In the genomic region with DNA sequence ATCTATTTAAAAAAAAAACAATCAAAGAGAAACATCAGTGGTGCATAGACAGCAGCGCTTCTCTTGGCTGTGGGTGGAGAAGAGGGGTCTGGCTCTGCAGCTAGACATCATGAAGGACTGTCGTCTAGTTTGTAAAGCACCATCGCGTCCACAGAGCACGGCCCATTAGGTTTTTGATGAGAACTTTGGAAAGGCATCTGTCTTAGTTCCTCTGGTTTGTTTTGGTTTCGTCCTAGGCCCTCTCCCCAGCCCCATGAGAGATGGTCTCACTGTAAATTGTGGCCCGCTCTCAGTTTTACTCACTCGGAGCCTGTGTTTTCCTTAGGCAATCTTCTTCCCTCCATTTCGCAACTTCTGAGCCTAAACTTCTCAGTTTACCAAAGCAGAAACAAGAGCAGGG, we compare ENCODE assay signal across 22 mouse cellular contexts. TPM values are rescaled to one million over a fixed set of nuclear protein-coding genes. Genes with fewer than 3 reads are reported as not detected.
A peak's percentile ranks its signal among the peaks of the same experiment; 100 is the strongest.
DNase-seq lines count a peak whose midpoint lies in the region; ATAC-seq lines count a peak whose summit lies in the region.
"Had no signal": no experiment of that assay in that cellular context is flagged by ENCODE, and none has a peak within 500 bp of the region (broad histone marks: within the 10 kb centered on the region; RNA-seq: fewer than 3 reads in every experiment).

No protein-coding gene starts in this region.

- no peak overlapping the region for H3K4me3 ChIP-seq in kidney, embryonic 15.5 days (replicated peaks)
- no peak overlapping the region for H3K4me3 ChIP-seq in liver, embryonic 12.5 days
- H3K4me3 ChIP-seq: embryonic facial prominence, embryonic 12.5 days; embryonic facial prominence, embryonic 15.5 days; gastrocnemius, adult 2 months; hindbrain, embryonic 12.5 days; hindbrain, embryonic 15.5 days had no signal

- H3K36me3 ChIP-seq in kidney, embryonic 15.5 days: no peaks in the 10 kb centered on the region
- H3K36me3 ChIP-seq in liver, embryonic 12.5 days: no peaks in the 10 kb centered on the region
- H3K36me3 ChIP-seq: embryonic facial prominence, embryonic 12.5 days; embryonic facial prominence, embryonic 15.5 days; hindbrain, embryonic 12.5 days; hindbrain, embryonic 15.5 days had no signal

- no peaks in the 10 kb centered on the region for H3K9me3 ChIP-seq in kidney, embryonic 15.5 days (replicated peaks)
- H3K9me3 ChIP-seq in liver, embryonic 12.5 days (replicated peaks): no peaks in the 10 kb centered on the region
- H3K9me3 ChIP-seq: embryonic facial prominence, embryonic 12.5 days; embryonic facial prominence, embryonic 15.5 days; hindbrain, embryonic 12.5 days; hindbrain, embryonic 15.5 days had no signal

- ATAC-seq in kidney, embryonic 15.5 days (replicated peaks; ENCODE audit: low FRiP score): peak; percentile 54
- ATAC-seq in liver, embryonic 12.5 days: no peak
- ATAC-seq in granulocyte monocyte progenitor cell, adult 5-6 weeks (replicated peaks; ENCODE audit: poor library complexity, severe bottlenecking): peak; percentile 47
- ATAC-seq: activated CD4-positive, CD25-positive, alpha-beta regulatory T cell, adult 4 months; CD4-positive, CD25-positive, alpha-beta regulatory T cell, adult 4 months; forebrain, embryonic 14.5 days had no signal

- H3K27ac ChIP-seq in kidney, embryonic 15.5 days: no peak overlapping the region
- H3K27ac ChIP-seq in liver, embryonic 12.5 days: 0 out of 2 replicates have a peak overlapping the region, but pooled peaks have one; percentile 0
- H3K27ac ChIP-seq: embryonic facial prominence, embryonic 12.5 days; embryonic facial prominence, embryonic 15.5 days; gastrocnemius, adult 2 months; hindbrain, embryonic 12.5 days; hindbrain, embryonic 15.5 days had no signal

- no peak for DNase-seq in kidney, adult 9 months
- no peak for DNase-seq in liver
- DNase-seq in spleen, postnatal 4 days (ENCODE audit: low spot score in 2 of 2): no peak
- DNase-seq: adrenal gland, adult 8-10 months; adrenal gland, postnatal 25 days; cerebellum, adult 11-12 months; cerebellum, adult 8-10 months; cerebellum, postnatal 10 days; gastrocnemius, adult 2 months; gastrocnemius, postnatal 14 days; heart, adult 18-20 months had no signal

- H3K27me3 ChIP-seq in kidney, embryonic 15.5 days: peaks cover 29% of the 10 kb centered on the region
- H3K27me3 ChIP-seq in liver, embryonic 12.5 days (replicated peaks): no peaks in the 10 kb centered on the region
- H3K27me3 ChIP-seq: embryonic facial prominence, embryonic 12.5 days; embryonic facial prominence, embryonic 15.5 days; hindbrain, embryonic 12.5 days; hindbrain, embryonic 15.5 days had no signal

- H3K4me1 ChIP-seq in kidney, embryonic 15.5 days: peaks cover 12% of the 10 kb centered on the region; the same call in 1 of the 2 replicates
- H3K4me1 ChIP-seq in liver, embryonic 12.5 days: peaks cover 72% of the 10 kb centered on the region
- H3K4me1 ChIP-seq: embryonic facial prominence, embryonic 12.5 days; embryonic facial prominence, embryonic 15.5 days; hindbrain, embryonic 12.5 days; hindbrain, embryonic 15.5 days had no signal

- no peak overlapping the region for H3K4me2 ChIP-seq in kidney, embryonic 15.5 days
- H3K4me2 ChIP-seq in liver, embryonic 12.5 days: no peak overlapping the region
- H3K4me2 ChIP-seq: embryonic facial prominence, embryonic 12.5 days; embryonic facial prominence, embryonic 15.5 days; hindbrain, embryonic 12.5 days; hindbrain, embryonic 15.5 days had no signal

- H3K9ac ChIP-seq in kidney, embryonic 15.5 days: no peak overlapping the region
- no peak overlapping the region for H3K9ac ChIP-seq in liver, embryonic 12.5 days
- H3K9ac ChIP-seq: embryonic facial prominence, embryonic 12.5 days; embryonic facial prominence, embryonic 15.5 days; forebrain, postnatal 0 days; hindbrain, embryonic 12.5 days; hindbrain, embryonic 15.5 days had no signal

- 32% methylated on average over 9 of the region's 9 CpGs for WGBS in kidney, embryonic 15.5 days
- 83% methylated on average over 9 of the region's 9 CpGs for WGBS in liver, embryonic 12.5 days (ENCODE audit: insufficient replicate concordance)

RNA-seq across cellular contexts. Expression of a gene that starts 43.9 kb away (rescaled TPM):
- 92.7 and 104 TPM in 2 replicates for polyA plus RNA-seq in kidney, embryonic 15.5 days (2015; fragmentation: Nextera tagmentation; extraction: Ambion mirVana)
- polyA plus RNA-seq in liver, embryonic 12.5 days (2016; fragmentation: Nextera tagmentation; extraction: Ambion mirVana): 88.6 and 88.7 TPM in 2 replicates
- 34.9 and 35.1 TPM in 2 replicates for total RNA-seq in granulocyte monocyte progenitor cell, adult 5-6 weeks (2014; fragmentation: Nextera tagmentation)
- total RNA-seq in granulocyte monocyte progenitor cell, adult 5-6 weeks (2017): 18.2 and 26.6 TPM in 2 replicates
